Mouse (Mus musculus): ENCODE data around the gene Dmrt3. TPM values are rescaled to one million over a fixed set of nuclear protein-coding genes. Genes with fewer than 3 reads are reported as not detected.

The Dmrt3 gene
- total and polyA plus RNA-seq, 3 experiments = not detected

DNA sequence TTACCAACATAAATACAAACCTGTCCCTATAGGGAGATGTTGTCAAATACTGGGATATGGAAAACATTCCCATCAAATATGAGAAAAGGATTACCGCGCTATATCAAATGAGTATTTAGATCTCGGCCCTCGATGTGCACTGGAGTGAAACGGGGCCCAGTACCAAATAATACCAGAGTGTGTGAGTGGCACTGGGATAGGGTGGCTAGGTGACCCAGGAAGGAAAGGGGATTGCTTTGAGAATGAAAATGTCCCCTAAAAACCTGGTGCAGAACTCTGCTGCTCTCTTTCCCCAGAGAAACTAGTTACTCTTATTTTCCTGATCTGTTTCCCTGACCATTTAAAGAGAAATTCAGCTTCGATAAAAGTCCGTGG lies 1.9 kb upstream of the Dmrt3 start:
- no peak for DNase-seq (ENCODE audit: extremely low read depth)
- H3K27ac ChIP-seq (ENCODE audit: insufficient read depth, low read depth) = no peak overlapping the region
- in situ Hi-C loops (cut with MboI; ENCODE audit: low pct_ligation_motif_present, low pct_unique_long_range_greater_than_20kb, low sequenced_read_pairs) = no loop called here
- no peak for TF ChIP-seq ZMIZ1 (IDR thresholded peaks at IDR 0.05; ENCODE audit: low read depth, low read length)
- TF ChIP-seq GABPA (IDR thresholded peaks at IDR 0.05; ENCODE audit: insufficient replicate concordance, low read depth, low read length) = no peak
- TF ChIP-seq ZNF384 (IDR thresholded peaks at IDR 0.05; ENCODE audit: low read depth, low read length) = no peak
- TF ChIP-seq MXI1 (IDR thresholded peaks at IDR 0.05; ENCODE audit: low read depth, low read length) = no peak
- no peaks in the 10 kb centered on the region for H3K79me2 ChIP-seq (replicated peaks; ENCODE audit: control insufficient read depth, extremely low read depth, insufficient read depth, poor library complexity, severe bottlenecking)
- no peaks in the 10 kb centered on the region for H3K36me3 ChIP-seq (replicated peaks in 1 of 2; ENCODE audit: control insufficient read depth in 1 of 2, insufficient read depth in 1 of 2, low read length in 1 of 2)
- no peak overlapping the region for H3K4me2 ChIP-seq (ENCODE audit: insufficient read depth, low read depth, poor library complexity, severe bottlenecking)
- no peak overlapping the region for H3K4me3 ChIP-seq (replicated peaks in 1 of 3; ENCODE audit: low read depth in 2 of 3, low read length in 2 of 3, poor library complexity in 1 of 3)
- no peak overlapping the region for H3K9ac ChIP-seq (ENCODE audit: insufficient read depth, low read depth)
- no peaks in the 10 kb centered on the region for H3K4me1 ChIP-seq (ENCODE audit: control insufficient read depth in 1 of 2, insufficient read depth in 2 of 2)
- no peaks in the 10 kb centered on the region for H3K27me3 ChIP-seq (replicated peaks)
- dilution Hi-C loops (cut with MboI; ENCODE audit: extremely low pct_ligation_motif_present, extremely low pct_unique_long_range_greater_than_20kb, low sequenced_read_pairs) = no loop called here
- H3K9me3 ChIP-seq (replicated peaks; ENCODE audit: low read length) = peaks cover 4% of the 10 kb centered on the region

DNA sequence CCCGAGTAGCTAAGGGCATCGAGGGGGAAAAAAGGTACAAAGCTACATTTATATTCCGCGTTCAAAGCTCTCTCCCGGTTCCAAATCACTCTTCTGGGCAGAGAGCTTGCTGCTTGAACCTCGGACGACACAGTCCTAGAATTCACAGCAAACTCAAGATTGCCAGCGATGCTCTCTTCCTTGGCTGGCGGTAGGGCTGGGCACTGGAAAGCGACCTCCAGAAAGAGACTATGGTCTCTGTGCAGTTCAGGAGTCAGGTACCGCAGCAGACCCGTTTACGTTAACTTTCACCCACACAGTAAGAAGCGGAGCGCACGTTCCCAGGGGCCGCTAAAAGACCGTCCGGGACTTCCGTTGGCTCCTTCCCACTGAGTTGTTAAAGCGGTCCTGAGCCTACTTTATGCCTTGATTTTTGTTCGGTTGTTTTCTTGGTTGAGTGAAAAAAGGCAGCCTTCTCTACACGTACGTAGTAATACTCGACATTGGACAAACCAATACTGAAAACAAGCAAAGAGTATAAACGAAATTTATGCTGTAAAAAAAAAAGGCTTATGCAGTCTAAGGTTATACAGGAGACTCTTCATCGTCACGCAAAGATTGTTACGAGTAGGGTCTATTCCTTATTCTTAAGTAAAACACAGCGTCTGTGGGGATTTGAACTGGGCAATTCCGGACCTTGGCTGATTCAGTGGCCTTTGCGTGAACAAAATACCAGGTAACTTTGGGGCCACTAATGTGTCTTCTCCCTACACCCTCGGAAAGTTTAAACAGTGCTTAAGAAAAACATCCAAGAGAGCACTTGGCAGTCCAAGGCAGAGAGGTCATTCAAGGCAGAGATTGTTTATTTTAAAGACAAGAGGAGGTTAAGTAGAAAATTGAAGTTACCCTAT lies 895 bp upstream of the Dmrt3 start:
- H3K36me3 ChIP-seq (replicated peaks in 1 of 2; ENCODE audit: control insufficient read depth in 1 of 2, insufficient read depth in 1 of 2, low read length in 1 of 2) = no peaks in the 10 kb centered on the region
- H3K4me1 ChIP-seq (ENCODE audit: control insufficient read depth in 1 of 2, insufficient read depth in 2 of 2) = no peaks in the 10 kb centered on the region
- in situ Hi-C loops (cut with MboI; ENCODE audit: low pct_ligation_motif_present, low pct_unique_long_range_greater_than_20kb, low sequenced_read_pairs) (no loop called here), dilution Hi-C loops (cut with MboI; ENCODE audit: extremely low pct_ligation_motif_present, extremely low pct_unique_long_range_greater_than_20kb, low sequenced_read_pairs) (no loop called here)
- no peak overlapping the region for H3K9ac ChIP-seq (ENCODE audit: insufficient read depth, low read depth)
- H3K9me3 ChIP-seq (replicated peaks; ENCODE audit: low read length) = peaks cover 4% of the 10 kb centered on the region
- TF ChIP-seq NRF1 (IDR thresholded peaks at IDR 0.05; ENCODE audit: low read depth, low read length) = no peak
- no peak for TF ChIP-seq MEF2A (IDR thresholded peaks at IDR 0.05; ENCODE audit: borderline replicate concordance, low read depth, low read length)
- TF ChIP-seq TCF12 (IDR thresholded peaks at IDR 0.05; ENCODE audit: low read depth, low read length) = no peak
- no peak for TF ChIP-seq EP300 (IDR thresholded peaks at IDR 0.05; ENCODE audit: low read length)
- TF ChIP-seq BHLHE40 (IDR thresholded peaks at IDR 0.05; ENCODE audit: low read depth, low read length) = no peak
- no peak for TF ChIP-seq SMC3 (IDR thresholded peaks at IDR 0.05; ENCODE audit: low read depth, low read length)
- no peak for TF ChIP-seq TBP (conservative IDR thresholded peaks at IDR 0.05; ENCODE audit: low read depth, low read length)
- no peak for TF ChIP-seq ZKSCAN1 (IDR thresholded peaks at IDR 0.05; ENCODE audit: borderline replicate concordance, low read depth, low read length)
- no peak for TF ChIP-seq HCFC1 (IDR thresholded peaks at IDR 0.05; ENCODE audit: low read depth, low read length)
- TF ChIP-seq CHD2 (IDR thresholded peaks at IDR 0.05; ENCODE audit: low read length) = no peak
- TF ChIP-seq CTCF (conservative IDR thresholded peaks at IDR 0.05 in 1 of 2, IDR thresholded peaks at IDR 0.05 in 1 of 2; ENCODE audit: low read depth in 2 of 2, low read length in 2 of 2) = no peak
- no peak for TF ChIP-seq MAFK (IDR thresholded peaks at IDR 0.05; ENCODE audit: insufficient replicate concordance, low read length)
- TF ChIP-seq PAX5 (IDR thresholded peaks at IDR 0.05; ENCODE audit: low read length) = no peak
- H3K79me2 ChIP-seq (replicated peaks; ENCODE audit: control insufficient read depth, extremely low read depth, insufficient read depth, poor library complexity, severe bottlenecking) = no peaks in the 10 kb centered on the region
- H3K4me3 ChIP-seq (replicated peaks in 1 of 3; ENCODE audit: low read depth in 2 of 3, low read length in 2 of 3, poor library complexity in 1 of 3) = no peak overlapping the region
- no peaks in the 10 kb centered on the region for H3K27me3 ChIP-seq (replicated peaks)
- no peak overlapping the region for H3K4me2 ChIP-seq (ENCODE audit: insufficient read depth, low read depth, poor library complexity, severe bottlenecking)
- no peak overlapping the region for H3K27ac ChIP-seq (ENCODE audit: insufficient read depth, low read depth)
- DNase-seq (ENCODE audit: extremely low read depth) = no peak
